Mouse (Mus musculus) bone marrow, adult 2 months (tissue): ENCODE measurements at regions not wholly inside any gene's neighbourhood (a gene's known extent, or its start where the extent isn't known, plus 50 kb on each side); places are given as distances from the start of the nearest gene placed in this dataset.

Experiments used
- H3K27ac ChIP-seq: fragments of 200-500 bp; 2 replicates; pipeline ENCODE4 v1.5.1; 2012; ENCODE audit warnings: low read depth, mild to moderate bottlenecking, control low read depth, inconsistent platforms, low read length; ENCODE audit not compliant: control insufficient read depth, poor library complexity, insufficient read depth
- H3K4me1 ChIP-seq: fragments of 200-500 bp; 2 replicates; pipeline ENCODE4 v1.6.1; 2011; ENCODE audit warnings: low read length; ENCODE audit not compliant: control insufficient read depth, insufficient read depth
- H3K4me3 ChIP-seq: fragments of 200-500 bp; replicated peaks from 2 replicates; pipeline ENCODE3; 2011; ENCODE audit warnings: mild to moderate bottlenecking, low read depth, low read length, control low read depth; ENCODE audit not compliant: control insufficient read depth
- CTCF ChIP-seq: fragments of 200-500 bp; IDR thresholded peaks from 2 replicates; pipeline ENCODE4 v1.5.1; 2011; ENCODE audit warnings: low read length, control low read depth; ENCODE audit not compliant: control insufficient read depth, insufficient read depth
- POLR2A ChIP-seq: fragments of 200-500 bp; IDR thresholded peaks from 2 replicates; pipeline ENCODE4 v1.6.1; 2011; ENCODE audit warnings: low read depth, mild to moderate bottlenecking, control low read depth, low read length, borderline replicate concordance; ENCODE audit not compliant: control insufficient read depth
- WGBS: fragments of 180-500 bp; shearing (Covaris S2); methylation state at CpG from one replicate; pipeline ENCODE4 v1.1.7; 2018; 5-methylcytosine and 5-hydroxymethylcytosine counted together

GRCm38 (mm10) chr2:51007409-51008250, 141.3 kb downstream of the Rnd3 start:
- Histone ChIP-seq H3K27ac (no peak overlapping the region), H3K4me3 (no peak overlapping the region), H3K4me1 (no peaks in the 10 kb centered on the region)
- TF ChIP-seq POLR2A (no peak), CTCF (no peak)
- WGBS = 82% methylated on average over 11 of the region's 11 CpGs

DNA sequence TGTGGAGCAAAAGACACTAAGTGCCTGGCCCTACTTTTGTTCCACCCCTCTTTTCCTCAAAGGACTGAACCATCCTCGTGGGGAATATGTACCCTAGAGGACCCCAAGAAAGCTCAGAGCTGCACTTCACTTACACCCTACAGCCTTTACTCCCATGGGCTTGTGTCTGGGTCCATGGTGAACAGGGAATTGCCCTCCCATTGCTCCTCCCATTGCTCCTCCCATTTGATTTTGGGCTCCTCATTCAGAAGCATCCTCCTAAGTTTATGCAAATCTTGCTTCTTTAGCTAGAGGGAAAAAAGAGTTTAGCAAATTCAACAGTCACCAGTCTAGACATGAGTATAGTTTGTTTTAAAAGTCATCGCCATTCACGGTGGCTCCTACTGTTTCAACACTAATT, 142.1 kb downstream of the Rnd3 start:
- Histone ChIP-seq H3K4me3 (no peak overlapping the region), H3K4me1 (no peaks in the 10 kb centered on the region), H3K27ac (no peak overlapping the region)
- 75% methylated on average over 3 of the region's 3 CpGs for WGBS
- no peak for TF ChIP-seq POLR2A
- no peak for TF ChIP-seq CTCF

DNA sequence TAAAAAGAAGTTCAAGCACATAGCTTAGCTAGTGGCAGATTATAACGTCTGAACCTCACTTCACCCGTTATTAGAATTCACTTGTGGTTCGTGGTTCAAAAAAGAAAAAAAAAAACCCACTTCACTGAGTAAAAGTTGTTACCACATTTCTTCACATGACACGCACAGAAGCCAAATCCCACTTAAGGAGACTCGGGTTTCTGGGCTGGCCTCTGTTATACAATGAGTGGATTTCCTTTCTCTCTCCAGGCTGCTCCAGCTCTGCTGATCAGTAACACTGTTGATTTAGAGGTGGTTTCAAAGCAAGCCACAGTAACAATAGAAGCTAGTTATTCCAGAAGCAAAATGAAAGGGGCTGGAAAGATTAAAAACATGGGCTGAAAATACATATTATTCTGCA, 147.4 kb downstream of the Rnd3 start:
- H3K27ac ChIP-seq = no peak overlapping the region
- no peak overlapping the region for H3K4me3 ChIP-seq
- no peaks in the 10 kb centered on the region for H3K4me1 ChIP-seq
- TF ChIP-seq CTCF (no peak), POLR2A (no peak)
- 21% methylated on average over 5 of the region's 5 CpGs for WGBS

GRCm38 (mm10) chr2:50983883-50984410, 165.0 kb downstream of the Rnd3 start:
- 70% methylated on average over 2 of the region's 2 CpGs for WGBS
- H3K27ac ChIP-seq = no peak overlapping the region
- H3K4me1 ChIP-seq = no peaks in the 10 kb centered on the region
- no peak for TF ChIP-seq CTCF
- TF ChIP-seq POLR2A = no peak
- H3K4me3 ChIP-seq = no peak overlapping the region

GRCm38 (mm10) chr2:50982571-50982970, 166.3 kb downstream of the Rnd3 start:
- TF ChIP-seq POLR2A = no peak

DNA sequence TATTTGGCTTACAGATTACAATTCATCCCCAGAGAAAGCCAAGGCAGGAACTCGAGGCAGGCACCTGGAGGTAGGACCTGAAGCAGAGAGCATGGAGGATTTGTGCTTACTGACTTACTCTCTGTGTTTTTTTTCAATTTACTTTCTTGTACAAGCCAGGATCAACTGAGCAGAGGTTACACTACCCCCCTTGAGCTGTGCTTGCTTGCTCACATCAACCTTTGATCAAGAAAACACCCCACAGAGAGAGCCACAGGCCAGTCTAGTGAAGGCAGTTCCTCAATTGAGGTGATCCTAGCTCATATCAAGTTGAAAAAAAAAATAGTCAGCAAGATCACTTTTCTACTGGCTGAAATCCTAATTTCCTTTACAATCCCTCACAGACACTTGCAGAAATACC, 170.6 kb downstream of the Rnd3 start:
- Histone ChIP-seq H3K4me1 (no peaks in the 10 kb centered on the region), H3K4me3 (no peak overlapping the region), H3K27ac (no peak overlapping the region)
- WGBS = 67% methylated on average over 1 of the region's 1 CpGs
- TF ChIP-seq CTCF (no peak), POLR2A (no peak)

More at GRCm38 (mm10) chr2:50982571-50982970, 166.3 kb downstream of the Rnd3 start:
- 82% methylated on average over 5 of the region's 5 CpGs for WGBS
- Histone ChIP-seq H3K27ac (no peak overlapping the region), H3K4me1 (no peaks in the 10 kb centered on the region), H3K4me3 (no peak overlapping the region)

- TF ChIP-seq CTCF (no peak), POLR2A (no peak)
- 74% methylated on average over 14 of the region's 14 CpGs for WGBS
- Histone ChIP-seq H3K27ac (no peak overlapping the region), H3K4me3 (no peak overlapping the region), H3K4me1 (no peaks in the 10 kb centered on the region)
These were observed 177.6 kb downstream of the Rnd3 start for GRCm38 (mm10) chr2:50971131-50971825.

DNA sequence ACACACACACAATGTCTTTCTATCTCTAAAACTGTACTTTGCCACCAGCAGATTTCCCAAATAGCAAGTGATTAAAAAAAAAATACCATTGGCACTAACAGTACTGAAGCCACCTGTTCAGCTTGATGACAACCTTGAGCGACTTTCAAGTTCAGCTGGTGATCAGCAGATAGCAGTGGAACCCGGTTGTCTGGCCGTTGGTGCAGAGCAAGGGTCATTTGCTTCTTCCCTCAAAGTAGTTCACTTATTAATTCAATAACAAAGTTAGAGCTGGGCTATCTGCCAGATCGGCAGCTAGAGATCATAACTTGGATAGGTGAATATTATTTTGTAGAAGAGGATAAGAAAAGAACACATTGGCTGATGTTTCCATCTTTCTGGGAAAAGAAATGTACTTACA, 180.5 kb downstream of the Rnd3 start:
- TF ChIP-seq CTCF = no peak
- TF ChIP-seq POLR2A = no peak
- WGBS = 79% methylated on average over 4 of the region's 4 CpGs
- no peak overlapping the region for H3K27ac ChIP-seq

More for the DNA sequence above, 180.5 kb downstream of the Rnd3 start:
- Histone ChIP-seq H3K4me3 (no peak overlapping the region), H3K4me1 (no peaks in the 10 kb centered on the region)
